Comparison of ENCODE assay signal across 9 mouse cellular contexts in genomic region chr19:46869526-46869925, GRCm38 (mm10).
DNase-seq lines count a peak whose midpoint lies in the region; ATAC-seq and TF ChIP-seq lines count a peak whose summit lies in the region.
"Had no signal": no experiment of that assay in that cellular context is flagged by ENCODE, and none has a peak within 500 bp of the region (broad histone marks: within the 10 kb centered on the region; RNA-seq: fewer than 3 reads in every experiment).

No protein-coding gene starts in this region.

- ATAC-seq in erythroblast, adult 5-6 weeks (replicated peaks; ENCODE audit: low FRiP score, poor library complexity, severe bottlenecking): peak; percentile 74
- ATAC-seq in heart, embryonic 12.5 days (ENCODE audit: insufficient number of reproducible peaks, low FRiP score): 0 out of 2 replicates have a peak, but pooled peaks have one; percentile 31
- ATAC-seq in kidney, postnatal 0 days (replicated peaks; ENCODE audit: low FRiP score, low read depth): peak; percentile 52; the same call in 1 of the 2 replicates
- ATAC-seq in liver, embryonic 13.5 days (ENCODE audit: low read depth): 0 out of 2 replicates have a peak, but pooled peaks have one; percentile 52
- no peak for ATAC-seq in neural tube, embryonic 11.5 days (ENCODE audit: insufficient read depth, low FRiP score, low TSS enrichment)
- peak; percentile 79; the same call in 1 of the 2 replicates for ATAC-seq in stomach, embryonic 16.5 days (ENCODE audit: insufficient read depth, low FRiP score)

- WGBS in heart, embryonic 12.5 days: 13% methylated on average over 6 of the region's 6 CpGs
- 12% methylated on average over 6 of the region's 6 CpGs for WGBS in kidney, postnatal 0 days
- 10% methylated on average over 6 of the region's 6 CpGs for WGBS in liver, embryonic 13.5 days (ENCODE audit: insufficient replicate concordance)
- 14% methylated on average over 6 of the region's 6 CpGs for WGBS in neural tube, embryonic 11.5 days
- 7% methylated on average over 6 of the region's 6 CpGs for WGBS in stomach, embryonic 16.5 days

- no peaks in the 10 kb centered on the region for H3K36me3 ChIP-seq in heart, embryonic 12.5 days
- no peaks in the 10 kb centered on the region for H3K36me3 ChIP-seq in kidney, postnatal 0 days (ENCODE audit: insufficient read depth, low read length)
- H3K36me3 ChIP-seq in liver, embryonic 13.5 days: no peaks in the 10 kb centered on the region
- H3K36me3 ChIP-seq in neural tube, embryonic 11.5 days (ENCODE audit: control insufficient read depth, insufficient read depth, low read length): no peaks in the 10 kb centered on the region
- no peaks in the 10 kb centered on the region for H3K36me3 ChIP-seq in stomach, embryonic 16.5 days (ENCODE audit: control insufficient read depth, insufficient read depth, low read length)

- H3K4me2 ChIP-seq in heart, embryonic 12.5 days: no peak overlapping the region
- H3K4me2 ChIP-seq in kidney, postnatal 0 days (ENCODE audit: low read length): no peak overlapping the region
- H3K4me2 ChIP-seq in liver, embryonic 13.5 days: no peak overlapping the region
- H3K4me2 ChIP-seq in neural tube, embryonic 11.5 days (ENCODE audit: low read depth): no peak overlapping the region
- no peak overlapping the region for H3K4me2 ChIP-seq in stomach, embryonic 16.5 days (ENCODE audit: low read depth, low read length)

- H3K9me3 ChIP-seq in heart, embryonic 12.5 days (replicated peaks): no peaks in the 10 kb centered on the region
- H3K9me3 ChIP-seq in kidney, postnatal 0 days (replicated peaks; ENCODE audit: low read length): no peaks in the 10 kb centered on the region
- no peaks in the 10 kb centered on the region for H3K9me3 ChIP-seq in liver, embryonic 13.5 days (replicated peaks)
- no peaks in the 10 kb centered on the region for H3K9me3 ChIP-seq in neural tube, embryonic 11.5 days (ENCODE audit: control insufficient read depth, low read length)
- no peaks in the 10 kb centered on the region for H3K9me3 ChIP-seq in stomach, embryonic 16.5 days (replicated peaks; ENCODE audit: control insufficient read depth, low read length)

- no peaks in the 10 kb centered on the region for H3K27me3 ChIP-seq in heart, embryonic 12.5 days (replicated peaks)
- H3K27me3 ChIP-seq in kidney, postnatal 0 days (ENCODE audit: insufficient read depth, low read length): no peaks in the 10 kb centered on the region
- H3K27me3 ChIP-seq in liver, embryonic 13.5 days: no peaks in the 10 kb centered on the region
- H3K27me3 ChIP-seq in neural tube, embryonic 11.5 days (ENCODE audit: control insufficient read depth, insufficient read depth, low read length): no peaks in the 10 kb centered on the region
- no peaks in the 10 kb centered on the region for H3K27me3 ChIP-seq in stomach, embryonic 16.5 days (ENCODE audit: control insufficient read depth, insufficient read depth, low read length)

- peak; percentile 91 for DNase-seq in CD4-positive, CD25-positive, alpha-beta regulatory T cell, adult 2 months (ENCODE audit: low read depth, low spot score)
- DNase-seq in brain, adult 2 months (ENCODE audit: low read depth, low spot score): peak; percentile 88
- peak; percentile 89 for DNase-seq in kidney, postnatal 0 days (ENCODE audit: low spot score)
- DNase-seq in liver, embryonic 13.5 days: peak; percentile 69
- DNase-seq in neural tube, embryonic 11.5 days (ENCODE audit: low spot score): peak; percentile 82

- H3K9ac ChIP-seq in heart, embryonic 12.5 days: no peak overlapping the region
- no peak overlapping the region for H3K9ac ChIP-seq in kidney, postnatal 0 days (ENCODE audit: low read depth, low read length)
- H3K9ac ChIP-seq in liver, embryonic 13.5 days: no peak overlapping the region
- no peak overlapping the region for H3K9ac ChIP-seq in neural tube, embryonic 11.5 days (ENCODE audit: low read length)
- H3K9ac ChIP-seq in stomach, embryonic 16.5 days (ENCODE audit: low read length): 0 out of 2 replicates have a peak overlapping the region, but pooled peaks have one; percentile 32

- H3K27ac ChIP-seq in heart, embryonic 12.5 days (ENCODE audit: poor library complexity, severe bottlenecking): no peak overlapping the region
- no peak overlapping the region for H3K27ac ChIP-seq in kidney, postnatal 0 days
- H3K27ac ChIP-seq in liver, embryonic 13.5 days: no peak overlapping the region
- H3K27ac ChIP-seq in neural tube, embryonic 11.5 days (ENCODE audit: low read depth, low read length): no peak overlapping the region
- no peak overlapping the region for H3K27ac ChIP-seq in stomach, embryonic 16.5 days (ENCODE audit: low read length)

- H3K4me1 ChIP-seq in heart, embryonic 12.5 days (replicated peaks): peaks cover 19% of the 10 kb centered on the region
- H3K4me1 ChIP-seq in kidney, postnatal 0 days (replicated peaks; ENCODE audit: insufficient read depth, low read length): no peaks in the 10 kb centered on the region
- peaks cover 28% of the 10 kb centered on the region for H3K4me1 ChIP-seq in liver, embryonic 13.5 days (replicated peaks)
- no peaks in the 10 kb centered on the region for H3K4me1 ChIP-seq in neural tube, embryonic 11.5 days (ENCODE audit: control insufficient read depth, insufficient read depth, low read length)
- no peaks in the 10 kb centered on the region; the same call in 1 of the 2 replicates for H3K4me1 ChIP-seq in stomach, embryonic 16.5 days (ENCODE audit: control insufficient read depth, insufficient read depth, low read length)

- TF ChIP-seq CTCF in kidney, postnatal 0 days (IDR thresholded peaks at IDR 0.05; ENCODE audit: low read depth): peak; percentile 91

- H3K4me3 ChIP-seq in heart, embryonic 12.5 days: no peak overlapping the region
- H3K4me3 ChIP-seq in kidney, postnatal 0 days (replicated peaks; ENCODE audit: low read depth, low read length): no peak overlapping the region
- no peak overlapping the region for H3K4me3 ChIP-seq in liver, embryonic 13.5 days (replicated peaks)
- H3K4me3 ChIP-seq in neural tube, embryonic 11.5 days (ENCODE audit: low read depth, low read length): no peak overlapping the region
- no peak overlapping the region for H3K4me3 ChIP-seq in stomach, embryonic 16.5 days (replicated peaks; ENCODE audit: low read length)
- H3K4me3 ChIP-seq: erythroblast, embryonic 14.5 days had no signal
